Mouse (Mus musculus) embryonic facial prominence, embryonic 14.5 days (tissue): ENCODE data around the gene Shank2. TPM values are rescaled to one million over a fixed set of nuclear protein-coding genes. Genes with fewer than 3 reads are reported as not detected.
A peak's percentile ranks its signal among the peaks of the same experiment; 100 is the strongest.

ENCODE experiments used
- ATAC-seq: fragments of 200-750 bp; cut with Nextera tagmentation; 2 replicates; pipeline ENCODE4 v1.8.0; 2017; ENCODE audit warnings: low read depth, moderate number of reproducible peaks, moderate TSS enrichment
- DNase-seq: peaks from one replicate; pipeline ENCODE4 v3.0.0-alpha.2; 2015; ENCODE audit warnings: low spot score
- H3K27ac ChIP-seq: fragments of 300-500 bp; sonication (generic); replicated peaks from 2 replicates; pipeline ENCODE4 v1.5.1; 2014; ENCODE audit warnings: low read depth, mild to moderate bottlenecking, low read length, moderate library complexity
- H3K27me3 ChIP-seq: fragments of 300-500 bp; sonication (generic); replicated peaks from 2 replicates; pipeline ENCODE4 v1.6.1; 2014; ENCODE audit warnings: low read length; ENCODE audit not compliant: control insufficient read depth, insufficient read depth
- H3K36me3 ChIP-seq: fragments of 300-500 bp; sonication (generic); 2 replicates; pipeline ENCODE4 v1.6.1; 2014; ENCODE audit warnings: low read length, mixed read lengths; ENCODE audit not compliant: control insufficient read depth, insufficient read depth
- H3K4me1 ChIP-seq: fragments of 300-500 bp; sonication (generic); 2 replicates; pipeline ENCODE4 v1.6.1; 2014; ENCODE audit warnings: antibody characterized with exemption, low read length; ENCODE audit not compliant: control insufficient read depth, insufficient read depth
- H3K4me2 ChIP-seq: fragments of 300-500 bp; sonication (generic); 2 replicates; pipeline ENCODE4 v1.6.1; 2014; ENCODE audit warnings: low read depth, mild to moderate bottlenecking, low read length, moderate library complexity, mixed read lengths
- H3K4me3 ChIP-seq: fragments of 300-500 bp; sonication (generic); 2 replicates; pipeline ENCODE4 v1.5.1; 2014; ENCODE audit warnings: low read depth, mild to moderate bottlenecking, low read length
- H3K9ac ChIP-seq: fragments of 300-500 bp; sonication (generic); 2 replicates; pipeline ENCODE4 v1.6.1; 2014; ENCODE audit warnings: low read depth, mild to moderate bottlenecking, low read length, moderate library complexity, mixed read lengths
- H3K9me3 ChIP-seq: fragments of 300-500 bp; sonication (generic); 2 replicates; pipeline ENCODE4 v1.6.1; 2016; ENCODE audit warnings: low read length; ENCODE audit not compliant: control insufficient read depth
- WGBS: fragments of 180-500 bp; shearing (Covaris S2); extraction: QIAGEN DNeasy Blood & Tissue Kit; methylation state at CpG from one replicate; pipeline ENCODE4 v1.1.7; 2014; 5-methylcytosine and 5-hydroxymethylcytosine counted together
- polyA plus RNA-seq: library from polyadenylated mRNA; unstranded; fragments of >200 nt; fragmentation: Nextera tagmentation; extraction: Ambion mirVana; gene quantifications from 2 replicates; pipeline ENCODE4 v1.2.1, GENCODE M21; 2014

The Shank2 gene
- polyA plus RNA-seq, 1 experiment from 2014 or later: 0.72 TPM

- no peaks in the 10 kb centered on the region for H3K36me3 ChIP-seq
- no peak overlapping the region for H3K9ac ChIP-seq
- no peak for DNase-seq
- ATAC-seq: no peak
- H3K4me3 ChIP-seq: no peak overlapping the region
- no peaks in the 10 kb centered on the region for H3K27me3 ChIP-seq
- H3K4me2 ChIP-seq: no peak overlapping the region
- H3K4me1 ChIP-seq: no peaks in the 10 kb centered on the region
- 50% methylated on average over 4 of the region's 4 CpGs for WGBS
- H3K9me3 ChIP-seq: no peaks in the 10 kb centered on the region
- H3K27ac ChIP-seq: no peak overlapping the region
Measured at GRCm38 (mm10) chr7:144102222-144102980, 100.7 kb downstream of the Shank2 start.

- Histone ChIP-seq H3K27ac (no peak overlapping the region), H3K4me3 (no peak overlapping the region), H3K4me1 (no peaks in the 10 kb centered on the region), H3K27me3 (no peaks in the 10 kb centered on the region), H3K9me3 (no peaks in the 10 kb centered on the region), H3K36me3 (no peaks in the 10 kb centered on the region), H3K4me2 (no peak overlapping the region), H3K9ac (no peak overlapping the region)
- no peak for ATAC-seq
- DNase-seq: no peak
- WGBS: 77% methylated on average over 1 of the region's 1 CpGs
Measured at GRCm38 (mm10) chr7:144105952-144106351, 104.2 kb downstream of the Shank2 start.

- Histone ChIP-seq H3K36me3 (no peaks in the 10 kb centered on the region), H3K27me3 (no peaks in the 10 kb centered on the region), H3K9me3 (no peaks in the 10 kb centered on the region), H3K4me3 (no peak overlapping the region), H3K4me1 (no peaks in the 10 kb centered on the region), H3K4me2 (no peak overlapping the region), H3K9ac (no peak overlapping the region), H3K27ac (no peak overlapping the region)
- 40% methylated on average over 9 of the region's 9 CpGs for WGBS
- ATAC-seq (no peak), DNase-seq (no peak)
Measured at GRCm38 (mm10) chr7:144106352-144107011, 104.8 kb downstream of the Shank2 start.

GRCm38 (mm10) chr7:144108141-144108540, 106.4 kb downstream of the Shank2 start:
- Histone ChIP-seq H3K27ac (no peak overlapping the region), H3K4me3 (no peak overlapping the region), H3K4me1 (no peaks in the 10 kb centered on the region), H3K27me3 (no peaks in the 10 kb centered on the region), H3K9ac (no peak overlapping the region), H3K9me3 (no peaks in the 10 kb centered on the region), H3K4me2 (no peak overlapping the region), H3K36me3 (no peaks in the 10 kb centered on the region)
- no peak for ATAC-seq
- DNase-seq: no peak
- 77% methylated on average over 5 of the region's 5 CpGs for WGBS

GRCm38 (mm10) chr7:144111026-144111604, 109.4 kb downstream of the Shank2 start:
- H3K27me3 ChIP-seq: no peaks in the 10 kb centered on the region
- H3K27ac ChIP-seq: no peak overlapping the region
- no peaks in the 10 kb centered on the region for H3K36me3 ChIP-seq
- 47% methylated on average over 4 of the region's 4 CpGs for WGBS
- peak; percentile 9 for DNase-seq
- no peaks in the 10 kb centered on the region for H3K4me1 ChIP-seq
- no peak overlapping the region for H3K4me2 ChIP-seq
- H3K9me3 ChIP-seq: no peaks in the 10 kb centered on the region
- H3K4me3 ChIP-seq: no peak overlapping the region
- no peak overlapping the region for H3K9ac ChIP-seq
- no peak for ATAC-seq

- H3K9me3 ChIP-seq: no peaks in the 10 kb centered on the region
- 76% methylated on average over 3 of the region's 3 CpGs for WGBS
- no peak overlapping the region for H3K4me2 ChIP-seq
- no peaks in the 10 kb centered on the region for H3K4me1 ChIP-seq
- H3K36me3 ChIP-seq: no peaks in the 10 kb centered on the region
- H3K27me3 ChIP-seq: no peaks in the 10 kb centered on the region
- no peak for ATAC-seq
- H3K27ac ChIP-seq: no peak overlapping the region
- no peak overlapping the region for H3K4me3 ChIP-seq
- DNase-seq: no peak
- no peak overlapping the region for H3K9ac ChIP-seq
Measured at GRCm38 (mm10) chr7:144111981-144112380, 110.3 kb downstream of the Shank2 start.

GRCm38 (mm10) chr7:144114230-144114629, 112.5 kb downstream of the Shank2 start:
- no peak for ATAC-seq
- no peak overlapping the region for H3K27ac ChIP-seq
- no peak overlapping the region for H3K9ac ChIP-seq
- H3K4me3 ChIP-seq: no peak overlapping the region
- no peak for DNase-seq
- no peaks in the 10 kb centered on the region for H3K4me1 ChIP-seq
- H3K4me2 ChIP-seq: no peak overlapping the region
- no peaks in the 10 kb centered on the region for H3K27me3 ChIP-seq
- WGBS: 71% methylated on average over 3 of the region's 3 CpGs
- H3K36me3 ChIP-seq: no peaks in the 10 kb centered on the region
- no peaks in the 10 kb centered on the region for H3K9me3 ChIP-seq

GRCm38 (mm10) chr7:144119562-144119961, 117.8 kb downstream of the Shank2 start:
- Histone ChIP-seq H3K4me3 (no peak overlapping the region), H3K36me3 (no peaks in the 10 kb centered on the region), H3K9me3 (no peaks in the 10 kb centered on the region), H3K27ac (no peak overlapping the region), H3K27me3 (no peaks in the 10 kb centered on the region), H3K4me1 (no peaks in the 10 kb centered on the region), H3K9ac (no peak overlapping the region), H3K4me2 (no peak overlapping the region)
- ATAC-seq: no peak
- no peak for DNase-seq
- whole genome bisulfite sequencing: 87% methylated on average over 1 of the region's 1 CpGs
